7 mouse cellular contexts compared by ENCODE assay signal in the genomic region with DNA sequence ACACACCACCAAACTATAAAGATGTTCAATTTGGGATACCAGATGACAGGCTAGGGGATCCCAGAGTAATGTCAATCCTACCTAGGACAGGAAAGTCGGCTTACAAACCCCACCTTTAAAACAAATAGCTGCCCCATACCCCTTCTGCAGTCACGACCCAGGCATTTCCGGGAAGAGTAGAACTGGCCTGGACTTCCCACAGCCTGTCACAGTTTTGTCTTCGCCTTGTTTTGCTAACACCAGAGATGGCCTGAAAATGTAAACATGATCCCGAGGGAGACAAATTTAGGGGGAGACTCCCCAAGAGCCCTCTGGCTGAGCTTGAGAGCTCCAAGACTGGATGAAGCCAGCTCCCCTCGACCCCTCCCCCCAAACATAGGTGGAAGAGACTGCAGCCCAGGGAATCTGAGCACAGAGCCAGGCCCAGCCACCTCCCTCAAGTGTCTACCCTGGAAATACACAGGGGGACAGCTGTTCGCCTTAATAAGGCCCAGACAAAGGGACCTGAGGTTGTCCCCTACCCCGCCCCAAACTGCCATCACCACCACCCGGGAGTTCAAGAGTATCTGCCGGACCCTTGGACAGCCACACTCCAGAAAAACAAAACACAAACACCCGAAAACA. TPM values are rescaled to one million over a fixed set of nuclear protein-coding genes. Genes with fewer than 3 reads are reported as not detected.
A peak's percentile ranks its signal among the peaks of the same experiment; 100 is the strongest.
DNase-seq lines count a peak whose midpoint lies in the region; ATAC-seq and TF ChIP-seq lines count a peak whose summit lies in the region.

No protein-coding gene starts in this region.

- no peak for TF ChIP-seq CTCF in MEL (IDR thresholded peaks at IDR 0.05 in 2 of 3, conservative IDR thresholded peaks at IDR 0.05 in 1 of 3; ENCODE audit: control insufficient read depth in 1 of 3, insufficient read depth in 1 of 3, low read depth in 2 of 3, low read length in 3 of 3, poor library complexity in 1 of 3, severe bottlenecking in 1 of 3)

- TF ChIP-seq EP300 in MEL (IDR thresholded peaks at IDR 0.05; ENCODE audit: low read depth in 1 of 2, low read length in 2 of 2) = no peak

- TF ChIP-seq RAD21 in MEL (IDR thresholded peaks at IDR 0.05; ENCODE audit: low read depth, low read length) = no peak

- peak overlapping the region; percentile 90 for H3K4me2 ChIP-seq in heart, embryonic 13.5 days
- H3K4me2 ChIP-seq in liver, embryonic 15.5 days = peak overlapping the region; percentile 76
- peak overlapping the region; percentile 91 for H3K4me2 ChIP-seq in stomach, embryonic 15.5 days

- no peak for ATAC-seq in heart, embryonic 13.5 days (ENCODE audit: extremely low read depth, insufficient number of reproducible peaks, low FRiP score, low TSS enrichment)
- no peak for ATAC-seq in liver, embryonic 15.5 days (ENCODE audit: insufficient read depth)
- ATAC-seq in stomach, embryonic 15.5 days (ENCODE audit: insufficient read depth, low FRiP score, low read depth) = 0 out of 2 replicates have a peak, but pooled peaks have one; percentile 8
- no peak for ATAC-seq in cerebellum, adult (ENCODE audit: insufficient number of reproducible peaks, low FRiP score, low TSS enrichment)

- peak overlapping the region; percentile 69 to 99 for H3K4me3 ChIP-seq in MEL (ENCODE audit: control insufficient read depth in 1 of 2, insufficient read depth in 1 of 2, low read depth in 2 of 2, low read length in 2 of 2)
- peak overlapping the region; percentile 92 for H3K4me3 ChIP-seq in heart, embryonic 13.5 days
- H3K4me3 ChIP-seq in liver, embryonic 15.5 days (replicated peaks) = peak overlapping the region; percentile 66
- H3K4me3 ChIP-seq in stomach, embryonic 15.5 days (replicated peaks) = peak overlapping the region; percentile 97

- peak overlapping the region; percentile 93 for H3K9ac ChIP-seq in MEL (ENCODE audit: control insufficient read depth, low read depth, low read length, poor library complexity, severe bottlenecking)
- peak overlapping the region; percentile 97 for H3K9ac ChIP-seq in heart, embryonic 13.5 days
- H3K9ac ChIP-seq in liver, embryonic 15.5 days = peak overlapping the region; percentile 58
- peak overlapping the region; percentile 95; the same call in 1 of the 2 replicates for H3K9ac ChIP-seq in stomach, embryonic 15.5 days

- 24% methylated on average over 11 of the region's 11 CpGs for WGBS in heart, embryonic 13.5 days
- WGBS in liver, embryonic 15.5 days (ENCODE audit: insufficient replicate concordance) = 11% methylated on average over 11 of the region's 11 CpGs
- WGBS in stomach, embryonic 15.5 days = 9% methylated on average over 11 of the region's 11 CpGs

- H3K27me3 ChIP-seq in MEL (ENCODE audit: control insufficient read depth in 1 of 2, insufficient read depth in 2 of 2, low read length in 2 of 2) = no peaks in the 10 kb centered on the region
- no peaks in the 10 kb centered on the region for H3K27me3 ChIP-seq in heart, embryonic 13.5 days (replicated peaks)
- peaks cover 31% of the 10 kb centered on the region for H3K27me3 ChIP-seq in liver, embryonic 15.5 days
- H3K27me3 ChIP-seq in stomach, embryonic 15.5 days (replicated peaks) = no peaks in the 10 kb centered on the region

- DNase-seq in 3134 (ENCODE audit: extremely low read depth, insufficient read length, low spot score) = peak; percentile 28
- DNase-seq in MEL (ENCODE audit: low read depth, low spot score) = no peak
- no peak for DNase-seq in cerebellum, adult 8-10 months

- no peak; a peak in 1 of 4 replicates for TF ChIP-seq POLR2A in MEL (IDR thresholded peaks at IDR 0.05; ENCODE audit: control insufficient read depth in 1 of 2, insufficient read depth in 1 of 2, low read depth in 1 of 2, low read length in 2 of 2, poor library complexity in 1 of 2)

- H3K9me3 ChIP-seq in MEL (replicated peaks; ENCODE audit: insufficient read depth, low read length) = no peaks in the 10 kb centered on the region
- no peaks in the 10 kb centered on the region for H3K9me3 ChIP-seq in heart, embryonic 13.5 days
- no peaks in the 10 kb centered on the region for H3K9me3 ChIP-seq in liver, embryonic 15.5 days (replicated peaks)
- H3K9me3 ChIP-seq in stomach, embryonic 15.5 days = no peaks in the 10 kb centered on the region

- peaks cover 25% of the 10 kb centered on the region for H3K79me2 ChIP-seq in MEL (ENCODE audit: control insufficient read depth, insufficient read depth, low read length, poor library complexity)

- no peaks in the 10 kb centered on the region; a peak in 1 of 4 replicates for H3K36me3 ChIP-seq in MEL (ENCODE audit: control insufficient read depth in 1 of 2, insufficient read depth in 2 of 2, low read length in 2 of 2)
- H3K36me3 ChIP-seq in heart, embryonic 13.5 days = no peaks in the 10 kb centered on the region
- H3K36me3 ChIP-seq in liver, embryonic 15.5 days (replicated peaks) = no peaks in the 10 kb centered on the region
- H3K36me3 ChIP-seq in stomach, embryonic 15.5 days = no peaks in the 10 kb centered on the region

- H3K4me1 ChIP-seq in MEL (ENCODE audit: control insufficient read depth in 1 of 2, insufficient read depth in 2 of 2, low read length in 2 of 2) = peaks cover 3 to 17% of the 10 kb centered on the region in 2 experiments; a peak in 3 of 4 replicates
- peaks cover 68% of the 10 kb centered on the region for H3K4me1 ChIP-seq in heart, embryonic 13.5 days
- peaks cover 71% of the 10 kb centered on the region for H3K4me1 ChIP-seq in liver, embryonic 15.5 days (replicated peaks)
- peaks cover 55% of the 10 kb centered on the region for H3K4me1 ChIP-seq in stomach, embryonic 15.5 days

- H3K27ac ChIP-seq in MEL (ENCODE audit: control insufficient read depth, low read depth, low read length) = no peak overlapping the region
- H3K27ac ChIP-seq in heart, embryonic 13.5 days (replicated peaks) = peak overlapping the region; percentile 84
- peak overlapping the region; percentile 80; the same call in 1 of the 2 replicates for H3K27ac ChIP-seq in liver, embryonic 15.5 days (replicated peaks)
- peak overlapping the region; percentile 88 for H3K27ac ChIP-seq in stomach, embryonic 15.5 days

TF ChIP-seq in MEL, 35 proteins besides CTCF, POLR2A, EP300 and RAD21:
- TF ChIP-seq BHLHE40 (IDR thresholded peaks at IDR 0.05; ENCODE audit: borderline replicate concordance, low read depth, low read length) = no peak
- TF ChIP-seq CHD1 (IDR thresholded peaks at IDR 0.05; ENCODE audit: low read depth, low read length) = no peak
- TF ChIP-seq JUND (IDR thresholded peaks at IDR 0.05; ENCODE audit: low read depth, low read length) = no peak
- TF ChIP-seq ZKSCAN1 (IDR thresholded peaks at IDR 0.05; ENCODE audit: low read depth, low read length) = no peak
- no peak for TF ChIP-seq TCF12 (IDR thresholded peaks at IDR 0.05; ENCODE audit: low read depth, low read length)
- TF ChIP-seq TAL1 (IDR thresholded peaks at IDR 0.05; ENCODE audit: low read length) = no peak
- TF ChIP-seq MEF2A (IDR thresholded peaks at IDR 0.05; ENCODE audit: extremely low read depth, insufficient replicate concordance, low read depth, low read length, poor library complexity, severe bottlenecking) = no peak
- no peak for TF ChIP-seq KAT2A (conservative IDR thresholded peaks at IDR 0.05; ENCODE audit: low read depth, low read length)
- TF ChIP-seq ZC3H11A (IDR thresholded peaks at IDR 0.05; ENCODE audit: low read depth, low read length) = no peak
- no peak for TF ChIP-seq TBP (IDR thresholded peaks at IDR 0.05; ENCODE audit: low read depth, low read length)
- no peak for TF ChIP-seq NELFE (IDR thresholded peaks at IDR 0.05; ENCODE audit: low read depth, low read length)
- TF ChIP-seq E2F4 (IDR thresholded peaks at IDR 0.05; ENCODE audit: borderline replicate concordance, low read depth, low read length) = no peak
- TF ChIP-seq UBTF (IDR thresholded peaks at IDR 0.05; ENCODE audit: borderline replicate concordance, insufficient read depth, low read depth, low read length) = no peak
- no peak for TF ChIP-seq USF1 (IDR thresholded peaks at IDR 0.05; ENCODE audit: low read depth, low read length)
- no peak for TF ChIP-seq CHD2 (IDR thresholded peaks at IDR 0.05; ENCODE audit: low read length)
- no peak for TF ChIP-seq POLR2AphosphoS2 (IDR thresholded peaks at IDR 0.05; ENCODE audit: low read length)
- no peak for TF ChIP-seq MXI1 (IDR thresholded peaks at IDR 0.05; ENCODE audit: low read depth, low read length)

RNA-seq across cellular contexts. Expression of a gene that starts 1.3 kb away (rescaled TPM):
- total RNA-seq in MEL (2012; rRNA removed) = 12.3 and 16.1 TPM in 2 replicates
- 10 to 100 TPM in 1 of 2 experiments, not detected in 1; 31.9 TPM for polyA plus RNA-seq in MEL (2012; ENCODE audit: insufficient read depth in 1 of 2, insufficient read length in 2 of 2, low read depth in 1 of 2, low replicate concordance in 2 of 2, missing spikeins in 1 of 2)
- polyA plus RNA-seq in heart, embryonic 13.5 days (2015; fragmentation: Nextera tagmentation; extraction: Ambion mirVana) = 2.9 and 3.3 TPM in 2 replicates
- 2.1 and 2.6 TPM in 2 replicates for polyA plus RNA-seq in liver, embryonic 15.5 days (2015; fragmentation: Nextera tagmentation; extraction: Ambion mirVana)
- 5.3 and 6.2 TPM in 2 replicates for polyA plus RNA-seq in stomach, embryonic 15.5 days (2015; fragmentation: Nextera tagmentation; extraction: Ambion mirVana)

RNA-seq across cellular contexts. Expression of a gene that starts 23.0 kb away (rescaled TPM):
- total RNA-seq in MEL (2012; rRNA removed) = 16.7 and 22.4 TPM in 2 replicates
- 10 to 100 TPM in 1 of 2 experiments, not detected in 1; 32.3 TPM for polyA plus RNA-seq in MEL (2012; ENCODE audit: insufficient read depth in 1 of 2, insufficient read length in 2 of 2, low read depth in 1 of 2, low replicate concordance in 2 of 2, missing spikeins in 1 of 2)
- 24.1 and 26.2 TPM in 2 replicates for polyA plus RNA-seq in heart, embryonic 13.5 days (2015; fragmentation: Nextera tagmentation; extraction: Ambion mirVana)
- polyA plus RNA-seq in liver, embryonic 15.5 days (2015; fragmentation: Nextera tagmentation; extraction: Ambion mirVana) = 16.0 and 16.6 TPM in 2 replicates
- polyA plus RNA-seq in stomach, embryonic 15.5 days (2015; fragmentation: Nextera tagmentation; extraction: Ambion mirVana) = 31.6 and 35.9 TPM in 2 replicates
